Mouse (Mus musculus) urinary bladder, postnatal 10 days (tissue): Measurements from ENCODE around the gene Sim1.

Source experiments
- DNase-seq: peaks from one replicate; pipeline ENCODE4 v3.0.0; 2022; ENCODE audit warnings: low spot score

Sim1 gene

DNA sequence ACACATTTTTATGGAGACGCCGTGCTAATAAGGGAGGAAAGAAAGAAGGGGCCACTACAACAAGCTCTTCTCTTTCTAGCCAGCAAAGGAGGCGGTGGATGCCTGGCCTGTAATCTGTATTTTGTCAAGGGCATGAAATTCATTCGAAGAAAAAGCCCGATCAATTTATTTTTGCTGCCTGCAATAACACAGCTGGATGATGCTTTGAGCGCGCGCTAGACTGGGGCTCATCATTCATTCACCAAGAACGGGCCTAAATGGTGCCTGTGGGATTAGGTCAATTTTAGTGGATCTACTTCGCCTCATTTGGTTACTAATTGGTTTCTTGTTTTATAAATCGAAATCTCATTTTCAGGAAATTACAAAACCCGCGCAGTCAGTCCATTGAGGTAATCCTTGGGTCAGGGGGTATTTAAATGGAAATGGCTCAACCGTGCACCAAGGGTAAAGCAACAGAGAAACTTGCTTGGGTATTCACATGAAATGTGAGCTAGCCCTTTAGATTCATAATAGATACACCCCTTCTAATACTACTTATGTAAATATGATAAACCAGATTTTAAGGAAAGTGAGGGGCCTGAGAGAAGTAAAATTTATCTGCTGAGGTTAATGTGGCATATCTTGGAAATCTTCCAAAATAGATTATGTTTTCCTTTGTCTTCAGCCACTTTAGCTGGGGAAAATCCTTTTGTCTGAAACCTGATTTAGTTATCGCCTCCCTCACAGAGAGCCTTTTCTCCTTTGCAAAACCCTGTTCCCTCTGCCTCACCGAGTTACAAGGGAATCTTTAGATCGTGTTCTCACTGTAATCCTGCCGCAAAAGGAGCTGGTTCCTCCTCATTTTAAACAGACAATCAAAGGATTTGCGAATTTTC lies 7.3 kb downstream of the Sim1 start:
- no peak for DNase-seq

- DNase-seq: no peak
These were observed 8.5 kb downstream of the Sim1 start for GRCm38 (mm10) chr10:50902741-50903715.

GRCm38 (mm10) chr10:50903846-50904763 lies 9.6 kb downstream of the Sim1 start:
- DNase-seq: no peak

- no peak for DNase-seq
These were observed 10.5 kb downstream of the Sim1 start for GRCm38 (mm10) chr10:50904764-50905701.

- no peak for DNase-seq
These were observed 15.8 kb downstream of the Sim1 start for GRCm38 (mm10) chr10:50910400-50910799.

- DNase-seq: no peak
These were observed 16.4 kb downstream of the Sim1 start for GRCm38 (mm10) chr10:50910861-50911410.

DNA sequence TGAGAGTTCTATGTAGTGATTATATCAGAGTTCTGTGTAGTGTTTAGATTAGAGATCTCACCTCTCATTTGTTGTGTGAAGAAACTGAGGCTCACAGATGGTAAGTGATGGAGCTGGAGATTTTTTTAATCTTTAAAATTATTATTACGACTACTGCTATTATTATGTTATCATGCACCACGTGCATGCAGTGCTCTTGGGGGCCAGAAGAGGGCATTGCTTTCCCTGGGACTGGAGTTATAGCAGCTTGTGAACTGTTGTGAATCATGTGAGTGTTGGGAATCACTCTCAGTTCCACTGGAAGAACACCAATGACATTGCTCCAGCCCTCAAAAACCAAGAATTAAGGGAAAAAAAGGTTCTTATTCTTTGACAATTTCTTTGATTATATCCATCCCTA lies 21.1 kb downstream of the Sim1 start:
- DNase-seq: no peak

GRCm38 (mm10) chr10:50929281-50929680 lies 34.7 kb downstream of the Sim1 start:
- no peak for DNase-seq

DNA sequence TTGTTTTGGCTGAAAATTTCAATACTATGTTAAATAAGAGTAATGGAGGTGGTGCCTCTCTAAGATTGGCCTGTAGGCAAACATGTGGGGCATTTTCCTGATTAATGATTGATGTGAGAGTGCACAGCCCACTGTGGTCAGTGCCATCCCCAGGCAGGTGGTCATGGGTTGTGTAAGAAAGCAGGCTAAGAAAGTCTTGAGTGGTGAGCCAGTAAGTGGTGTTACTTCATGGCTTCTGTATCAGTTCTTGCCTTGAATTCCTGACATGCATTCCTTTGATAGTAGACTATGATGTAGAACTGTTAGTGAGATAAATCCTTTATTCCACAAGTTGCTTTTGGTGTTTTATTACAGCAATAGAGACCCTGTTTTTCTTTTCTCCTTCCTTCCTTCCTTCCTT lies 41.1 kb downstream of the Sim1 start:
- no peak for DNase-seq

- no peak for DNase-seq
These were observed 79.1 kb downstream of the Sim1 start for GRCm38 (mm10) chr10:50973625-50974024.

DNA sequence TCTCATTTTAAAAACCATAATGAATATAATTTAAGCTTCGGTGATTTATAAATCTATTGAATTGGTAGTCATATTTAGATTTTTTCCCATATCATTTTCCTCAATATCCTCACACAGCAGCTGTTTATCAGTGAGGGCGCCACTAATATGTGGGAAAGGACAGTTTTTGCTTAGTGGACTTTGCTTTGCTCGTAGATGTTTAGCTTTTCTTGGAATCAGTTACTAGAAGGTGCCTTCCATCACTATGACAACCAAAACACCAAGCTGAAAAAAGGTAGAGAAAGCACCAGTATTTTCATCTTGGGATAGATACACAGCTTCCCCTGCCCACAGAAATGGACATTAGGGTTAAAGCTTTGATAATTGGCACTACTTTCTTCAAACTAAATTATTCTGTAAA lies 87.3 kb downstream of the Sim1 start:
- DNase-seq: no peak

GRCm38 (mm10) chr10:50983620-50984019 lies 89.1 kb downstream of the Sim1 start:
- no peak for DNase-seq

GRCm38 (mm10) chr10:51007798-51008197 lies 113.2 kb downstream of the Sim1 start:
- no peak for DNase-seq

DNA sequence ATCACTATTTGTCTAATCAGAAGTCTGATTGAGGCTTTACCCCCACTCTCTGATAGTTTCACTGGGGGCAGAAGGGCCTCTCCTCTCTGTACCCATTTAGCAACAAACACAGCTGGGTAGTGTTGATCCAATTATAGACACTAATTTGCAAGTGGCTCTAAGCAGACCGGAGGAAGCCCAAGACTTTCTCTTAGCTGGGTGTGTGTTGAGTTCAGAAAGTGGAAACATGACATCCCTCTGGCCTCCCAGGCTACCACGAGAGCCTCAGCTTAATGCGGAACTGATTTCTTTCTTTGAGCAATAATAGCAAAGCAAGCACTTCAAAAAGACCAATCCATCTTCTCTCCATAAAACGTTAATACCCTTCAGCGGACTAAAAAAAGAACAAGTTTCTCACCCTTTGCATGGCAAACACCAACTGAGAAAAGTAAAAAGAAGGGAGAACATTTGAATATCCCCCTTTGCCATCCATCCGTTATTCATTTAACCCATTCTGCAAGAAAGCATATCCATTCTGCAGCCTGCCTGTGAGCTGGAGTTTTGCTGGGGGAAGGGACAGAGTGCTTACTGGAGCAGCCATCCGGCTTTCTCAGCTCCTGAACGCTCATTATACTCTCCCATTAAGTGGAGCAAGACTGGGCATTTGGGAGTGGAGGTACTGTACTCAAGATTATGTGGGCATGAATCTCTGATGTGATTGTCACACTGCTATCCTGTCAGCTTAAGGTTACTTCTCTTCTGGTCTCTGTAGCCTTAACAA lies 117.0 kb downstream of the Sim1 start:
- DNase-seq: no peak

DNA sequence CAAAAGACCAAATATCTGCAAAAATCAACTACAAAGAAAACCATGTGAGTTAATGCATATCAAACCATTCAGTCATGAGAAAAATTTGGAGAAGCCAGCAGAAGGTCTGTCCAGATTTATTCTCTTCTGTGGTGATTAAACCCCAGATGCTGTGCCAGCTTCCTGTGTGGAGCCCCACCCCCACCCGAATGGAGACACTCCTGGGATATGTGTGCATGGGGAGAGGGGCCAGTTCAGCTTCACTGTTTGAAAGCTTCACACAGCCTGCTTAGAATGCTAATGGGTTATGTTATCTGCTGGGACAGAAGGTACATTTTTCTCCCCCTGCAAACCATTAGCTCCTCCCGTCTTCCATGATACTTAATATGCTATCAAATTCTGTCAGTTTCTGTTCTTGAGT lies 120.3 kb downstream of the Sim1 start:
- DNase-seq: no peak

- DNase-seq: no peak
These were observed 120.8 kb downstream of the Sim1 start for GRCm38 (mm10) chr10:51015362-51015761.

DNA sequence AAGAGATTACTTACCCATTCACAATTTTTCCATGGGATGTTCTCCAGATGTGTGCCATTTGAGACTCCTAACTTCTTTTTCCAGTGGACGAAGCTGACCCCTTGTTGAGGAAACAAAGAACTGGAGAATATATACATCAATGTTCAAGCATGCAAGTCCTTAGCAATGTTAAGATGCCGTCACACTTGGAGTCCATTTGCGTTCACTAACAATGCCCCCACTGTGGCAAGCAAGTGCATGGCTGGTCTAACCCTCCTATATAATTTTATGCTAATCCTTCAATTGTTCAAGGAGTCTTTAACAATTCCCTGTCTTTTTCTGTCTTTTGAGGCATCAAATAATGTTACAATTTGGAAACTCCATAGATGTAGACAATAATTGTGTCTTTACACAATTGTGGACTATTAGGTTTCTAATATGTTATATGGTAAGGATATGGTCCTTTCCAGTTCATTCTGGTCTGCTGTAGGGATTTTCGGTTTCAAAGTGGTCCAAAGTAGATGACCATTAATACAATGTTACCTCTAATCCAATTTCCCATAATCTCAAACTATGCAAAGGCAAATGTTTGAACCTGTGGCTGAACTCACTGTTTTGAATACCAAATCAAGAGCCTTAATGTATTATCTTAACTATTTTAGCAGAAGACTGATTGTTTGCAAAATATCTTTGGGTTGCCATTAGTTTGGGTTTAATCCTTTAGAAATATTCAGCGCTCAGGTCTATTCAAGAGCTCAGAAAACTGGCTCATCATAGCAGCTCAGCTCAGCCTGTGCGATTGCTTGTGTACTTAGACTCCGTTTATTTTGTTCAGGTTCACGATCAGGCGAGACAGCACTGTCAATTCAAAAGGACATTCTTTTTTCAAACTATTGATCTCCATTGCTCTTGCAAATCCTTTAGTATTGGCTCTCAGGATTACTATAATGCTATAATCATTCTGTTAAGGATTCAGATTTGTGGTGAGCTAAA lies 129.0 kb downstream of the Sim1 start:
- no peak for DNase-seq
